Mouse (Mus musculus) c-Kit-negative CD71-positive TER-119-positive erythroid progenitor cells, embryonic 14.5 days (primary cell): ENCODE results near the gene Cmc1.

Experiments used
- DNase-seq: peaks from one replicate; pipeline ENCODE4 v3.0.0-alpha.2; 2013; ENCODE audit warnings: low read depth, low spot score

Gene Cmc1

GRCm38 (mm10) chr9:118031694-118032093, 118.3 kb downstream of the Cmc1 start:
- no peak for DNase-seq

GRCm38 (mm10) chr9:118030252-118030651, 119.7 kb downstream of the Cmc1 start:
- DNase-seq, result no peak

DNA sequence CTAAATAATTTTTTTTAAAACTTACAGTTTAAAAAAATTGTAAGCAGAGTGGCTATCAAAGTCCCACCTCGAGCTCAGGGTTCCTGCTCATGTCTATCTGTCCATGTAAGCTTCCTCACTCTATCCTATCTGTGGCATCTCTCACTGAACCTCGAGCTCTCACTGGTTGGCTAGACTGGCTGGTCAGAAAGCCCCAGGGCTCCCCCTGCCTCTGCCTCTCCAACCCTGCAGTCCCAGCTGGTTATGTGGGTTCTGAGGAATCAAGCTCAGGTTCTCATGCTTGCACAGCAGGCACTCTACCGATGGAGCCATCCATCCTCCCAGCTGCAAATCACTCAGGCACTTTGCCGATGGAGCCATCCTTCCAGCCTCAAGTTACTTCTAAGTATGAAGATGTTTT, 120.5 kb downstream of the Cmc1 start:
- DNase-seq, result no peak

DNA sequence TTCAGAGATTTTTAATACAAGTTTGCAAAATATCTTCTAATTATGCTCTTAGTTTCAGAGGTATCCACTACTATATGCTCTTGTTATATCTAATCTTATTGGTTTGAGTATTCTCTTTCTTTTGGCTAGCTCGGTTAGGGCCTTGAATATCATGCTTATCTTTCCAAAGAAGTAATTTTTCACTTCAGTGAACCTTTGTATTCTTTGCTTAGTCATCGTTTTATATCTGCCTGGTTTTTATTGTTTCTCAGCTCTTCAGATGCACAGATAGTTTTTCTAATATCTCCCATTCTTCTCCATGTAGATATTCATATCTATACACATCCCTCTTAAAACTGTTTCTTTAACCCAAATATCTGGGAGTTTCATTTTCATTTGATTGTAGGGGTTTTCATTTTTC, 125.0 kb downstream of the Cmc1 start:
- no peak for DNase-seq
